Mouse (Mus musculus) lung, adult 2 months (tissue): ENCODE results near the gene Shc4. TPM values are rescaled to one million over a fixed set of nuclear protein-coding genes. Genes with fewer than 3 reads are reported as not detected.

ENCODE experiments used
- DNase-seq: peaks from one replicate; pipeline ENCODE4 v3.0.0; 2022
- H3K4me1 ChIP-seq: fragments of 200-500 bp; 2 replicates; pipeline ENCODE4 v1.6.1; 2011; ENCODE audit warnings: low read length; ENCODE audit not compliant: control insufficient read depth, insufficient read depth
- H3K4me3 ChIP-seq: fragments of 200-500 bp; replicated peaks from 2 replicates; pipeline ENCODE3; 2011; ENCODE audit warnings: low read depth, mild to moderate bottlenecking, control low read depth, low read length; ENCODE audit errors: extremely low read depth
- CTCF ChIP-seq: fragments of 200-500 bp; IDR thresholded peaks from 2 replicates; pipeline ENCODE4 v1.5.1; 2011; ENCODE audit warnings: mild to moderate bottlenecking, low read length, control low read depth; ENCODE audit not compliant: insufficient read depth
- POLR2A ChIP-seq: fragments of 200-500 bp; IDR thresholded peaks from 2 replicates; pipeline ENCODE4 v1.6.1; 2011; ENCODE audit warnings: low read depth, mild to moderate bottlenecking, control low read depth, low read length, borderline replicate concordance; ENCODE audit errors: extremely low read depth
- WGBS: fragments of 180-500 bp; shearing (Covaris S2); methylation state at CpG from one replicate; pipeline ENCODE4 v1.1.7; 2018; 5-methylcytosine and 5-hydroxymethylcytosine counted together
- polyA plus RNA-seq: library from polyadenylated mRNA; depleted of rRNA; stranded (reverse); fragments of >200 nt; gene quantifications from 2 replicates; pipeline ENCODE4 v1.2.3, GENCODE M21; 2012

Shc4 gene
- polyA plus RNA-seq, 1 experiment = 0.34 TPM

- no peak for DNase-seq
- no peak for TF ChIP-seq CTCF
- TF ChIP-seq POLR2A = no peak
- WGBS = 75% methylated on average over 2 of the region's 2 CpGs
Observed at GRCm38 (mm10) chr2:125694798-125695197, 29.1 kb downstream of the Shc4 start.

GRCm38 (mm10) chr2:125692010-125692409, 31.9 kb downstream of the Shc4 start:
- DNase-seq = no peak
- TF ChIP-seq CTCF (no peak), POLR2A (no peak)
- WGBS = 35% methylated on average over 2 of the region's 2 CpGs
- Histone ChIP-seq H3K4me3 (no peak overlapping the region), H3K4me1 (0 out of 2 replicates have a peak, but pooled peaks cover 3% of the 10 kb centered on the region)

More at GRCm38 (mm10) chr2:125694798-125695197, 29.1 kb downstream of the Shc4 start:
- Histone ChIP-seq H3K4me1 (0 out of 2 replicates have a peak, but pooled peaks cover 3% of the 10 kb centered on the region), H3K4me3 (no peak overlapping the region)

GRCm38 (mm10) chr2:125685441-125686150, 38.4 kb downstream of the Shc4 start:
- Histone ChIP-seq H3K4me1 (no peaks in the 10 kb centered on the region), H3K4me3 (no peak overlapping the region)
- DNase-seq = no peak
- WGBS = 61% methylated on average over 9 of the region's 9 CpGs
- no peak for TF ChIP-seq POLR2A

GRCm38 (mm10) chr2:125684559-125685440, 39.1 kb downstream of the Shc4 start:
- 56% methylated on average over 10 of the region's 10 CpGs for WGBS
- DNase-seq = no peak
- H3K4me3 ChIP-seq = no peak overlapping the region
- no peaks in the 10 kb centered on the region for H3K4me1 ChIP-seq
- no peak for TF ChIP-seq POLR2A

GRCm38 (mm10) chr2:125683895-125684294, 40.1 kb downstream of the Shc4 start:
- no peaks in the 10 kb centered on the region for H3K4me1 ChIP-seq
- H3K4me3 ChIP-seq = no peak overlapping the region
- DNase-seq = no peak
- no peak for TF ChIP-seq CTCF
- no peak for TF ChIP-seq POLR2A
- WGBS = 70% methylated on average over 7 of the region's 7 CpGs

- DNase-seq = no peak
- Histone ChIP-seq H3K4me1 (no peaks in the 10 kb centered on the region), H3K4me3 (no peak overlapping the region)
- WGBS = 52% methylated on average over 9 of the region's 9 CpGs
- TF ChIP-seq POLR2A (no peak), CTCF (no peak)
Observed at GRCm38 (mm10) chr2:125681811-125682210, 42.1 kb downstream of the Shc4 start.

- Histone ChIP-seq H3K4me1 (no peaks in the 10 kb centered on the region; the same call in 1 of the 2 replicates), H3K4me3 (peak within 1 kb of the TSS; percentile 98)
- TF ChIP-seq POLR2A (peak; percentile 66; the same call in 1 of the 2 replicates), CTCF (no peak)
- under 1% methylated on average over 64 of the region's 79 CpGs for WGBS
- DNase-seq = peak; percentile 73
Observed at GRCm38 (mm10) chr2:125672957-125673631, 50.9 kb downstream of the Shc4 start, which contains the start of gene Eid1. Gene Eid1 (plus strand): TSS chr2:125673095.

- Histone ChIP-seq H3K4me3 (peak overlapping the region; percentile 98), H3K4me1 (no peaks in the 10 kb centered on the region; the same call in 1 of the 2 replicates)
- 15% methylated on average over 15 of the region's 20 CpGs for WGBS
- TF ChIP-seq POLR2A (no peak), CTCF (no peak)
- DNase-seq = no peak
Observed at GRCm38 (mm10) chr2:125672568-125672956, 51.4 kb downstream of the Shc4 start.

GRCm38 (mm10) chr2:125670846-125671245, 53.1 kb downstream of the Shc4 start:
- H3K4me1 ChIP-seq = no peaks in the 10 kb centered on the region; the same call in 1 of the 2 replicates
- no peak for TF ChIP-seq CTCF
- no peak for TF ChIP-seq POLR2A
- WGBS = 32% methylated on average over 1 of the region's 1 CpGs
- H3K4me3 ChIP-seq = no peak overlapping the region
- DNase-seq = no peak

- DNase-seq = no peak
- no peak for TF ChIP-seq CTCF
- TF ChIP-seq POLR2A = no peak
- no peaks in the 10 kb centered on the region for H3K4me1 ChIP-seq
- 76% methylated on average over 7 of the region's 7 CpGs for WGBS
- H3K4me3 ChIP-seq = no peak overlapping the region
Observed at GRCm38 (mm10) chr2:125667721-125668120, 56.2 kb downstream of the Shc4 start.
